Mouse (Mus musculus) central nervous system, embryonic 18 days (tissue): ENCODE measurements around the gene Mtap. TPM values are rescaled to one million over a fixed set of nuclear protein-coding genes. Genes with fewer than 3 reads are reported as not detected.

ENCODE experiments used
- polyA plus RNA-seq: library from polyadenylated mRNA; depleted of rRNA; stranded (reverse); fragments of >200 nt; gene quantifications from 2 replicates; pipeline ENCODE4 v1.2.3, GENCODE M21; 2012; rRNA removed

The Mtap gene
- 10.4 and 12.8 TPM in 2 replicates for polyA plus RNA-seq

DNA sequence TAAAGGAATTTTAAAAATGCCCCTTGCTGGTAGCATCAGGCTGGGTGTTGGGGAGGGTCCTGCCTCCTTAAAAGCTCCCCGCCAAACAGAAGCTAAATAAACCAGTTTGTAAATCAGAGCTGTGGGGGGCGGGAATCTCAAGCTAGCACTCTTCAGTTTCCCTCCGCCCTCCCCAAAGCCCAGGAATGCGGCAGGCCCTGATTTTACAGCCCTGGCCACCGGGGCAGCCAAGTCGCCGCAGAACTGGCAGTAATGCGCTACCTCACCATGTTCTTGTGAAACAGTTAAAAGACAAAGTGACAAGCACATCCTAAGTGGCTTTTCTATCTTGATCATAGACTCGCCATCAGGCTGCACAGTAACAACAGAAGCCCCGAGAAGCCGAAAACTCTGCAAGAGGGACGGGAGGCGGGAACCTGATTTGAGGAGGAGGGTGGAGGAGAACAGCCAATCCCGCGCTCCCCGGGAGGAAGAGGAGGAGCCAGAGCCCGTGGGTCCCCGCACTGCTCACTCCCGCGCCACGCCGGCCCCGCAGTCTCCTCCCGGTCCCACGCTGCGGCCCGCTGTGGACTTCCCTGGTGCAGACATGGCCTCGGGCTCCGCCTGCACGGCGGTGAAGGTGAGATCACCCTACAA is at the start of gene Mtap:
Gene Mtap (plus strand): TSS at position 217 of the 636 bp plus-strand sequence.

Other genes with a start within 250 kb of the Mtap start
- 0.32 and 0.63 TPM in 2 replicates for gene Cdkn2a, start 157.5 kb downstream of the Mtap start, polyA plus RNA-seq
- 1.2 and 1.3 TPM in 2 replicates for gene Cdkn2b, start 173.9 kb downstream of the Mtap start, polyA plus RNA-seq